Mouse (Mus musculus) thymus, adult 2 months (tissue): ENCODE measurements around the gene Nrl.

Experiments
- CTCF ChIP-seq: fragments of 200-500 bp; IDR thresholded peaks from 2 replicates; pipeline ENCODE4 v1.5.1; 2012; ENCODE audit warnings: mild to moderate bottlenecking, control low read depth, low read length, moderate library complexity, borderline replicate concordance; ENCODE audit not compliant: control insufficient read depth, poor library complexity, insufficient read depth; ENCODE audit errors: extremely low read depth
- POLR2A ChIP-seq: fragments of 200-500 bp; IDR thresholded peaks from 2 replicates; pipeline ENCODE4 v1.6.1; 2012; ENCODE audit warnings: mild to moderate bottlenecking, low read length, control low read depth, moderate library complexity; ENCODE audit not compliant: control insufficient read depth, poor library complexity, insufficient read depth; ENCODE audit errors: extremely low read depth

DNA sequence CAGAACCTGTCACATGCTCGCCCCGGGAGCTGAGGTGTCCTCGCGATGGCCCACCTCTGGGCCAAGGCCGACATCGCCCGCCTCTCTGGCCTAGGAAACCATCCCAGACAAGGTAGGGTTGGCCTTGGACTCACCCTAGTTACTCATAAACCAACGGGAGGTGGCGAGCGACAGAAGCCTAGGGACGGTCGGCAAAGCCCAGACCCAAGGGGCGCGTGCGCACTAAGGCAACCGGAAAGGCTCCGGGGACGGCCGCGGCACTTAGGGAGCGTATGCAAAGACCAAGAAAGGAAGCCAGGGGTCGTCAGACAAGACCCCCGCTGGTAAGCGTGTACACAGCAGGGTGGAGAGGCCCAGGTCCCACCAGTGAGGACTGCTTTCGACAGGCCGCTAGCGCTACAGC is 35.0 kb upstream of the Nrl start, which contains the start of gene Dcaf11:
- TF ChIP-seq POLR2A (no peak; the same call in 1 of the 2 replicates), CTCF (peak; percentile 36; the same call in 1 of the 2 replicates)
